Mouse (Mus musculus): Measurements from ENCODE around the gene Nudt4. TPM values are rescaled to one million over a fixed set of nuclear protein-coding genes. Genes with fewer than 3 reads are reported as not detected.

Nudt4 gene
- 21.7 and 28.2 TPM in 2 replicates for polyA plus RNA-seq (2012)

- no peak for TF ChIP-seq GATA1 (IDR thresholded peaks at IDR 0.05; ENCODE audit: low read length)
These were observed at the start of gene Nudt4 for GRCm38 (mm10) chr10:95563851-95564845. Nudt4 (minus strand) TSS chr10:95564146.

- no peak for TF ChIP-seq GATA1 (IDR thresholded peaks at IDR 0.05; ENCODE audit: low read length)
These were observed 47.4 kb upstream of the Nudt4 start for GRCm38 (mm10) chr10:95611331-95611721.

GRCm38 (mm10) chr10:95610666-95611330 is 46.9 kb upstream of the Nudt4 start:
- no peak for TF ChIP-seq GATA1 (IDR thresholded peaks at IDR 0.05; ENCODE audit: low read length)

DNA sequence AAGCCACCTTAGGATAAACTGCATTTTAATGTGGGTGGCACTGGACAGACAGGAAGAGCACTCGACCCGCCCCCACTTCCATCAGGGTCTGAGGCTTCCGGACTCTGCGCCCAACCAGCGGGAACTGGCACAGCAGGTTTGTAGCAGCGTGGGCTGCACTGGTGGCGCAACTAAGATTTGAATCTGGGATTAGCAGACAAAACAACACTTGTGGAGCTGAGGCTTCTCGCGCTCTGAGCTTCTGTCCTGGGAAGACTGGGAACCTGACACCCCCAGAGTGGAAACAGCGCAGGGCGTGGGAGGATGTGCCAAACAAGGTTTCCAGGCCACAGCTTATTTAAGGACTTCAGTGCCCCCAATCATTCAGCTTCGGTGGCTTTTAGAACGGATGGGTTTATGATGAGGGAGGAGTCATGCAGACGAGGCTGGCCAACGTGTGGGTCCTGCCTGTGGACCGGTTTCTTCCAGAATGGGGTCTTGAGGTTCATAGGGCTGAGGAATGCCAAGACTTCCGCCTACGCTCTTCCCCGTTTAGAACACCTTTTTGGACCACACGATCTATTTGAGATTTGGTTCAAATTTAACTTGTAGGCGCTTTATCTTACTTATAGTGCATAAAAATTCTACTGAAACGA is 41.1 kb upstream of the Nudt4 start:
- no peak for TF ChIP-seq GATA1 (IDR thresholded peaks at IDR 0.05; ENCODE audit: low read length)

GRCm38 (mm10) chr10:95600527-95600926 is 36.6 kb upstream of the Nudt4 start:
- no peak for TF ChIP-seq GATA1 (IDR thresholded peaks at IDR 0.05; ENCODE audit: low read length)

DNA sequence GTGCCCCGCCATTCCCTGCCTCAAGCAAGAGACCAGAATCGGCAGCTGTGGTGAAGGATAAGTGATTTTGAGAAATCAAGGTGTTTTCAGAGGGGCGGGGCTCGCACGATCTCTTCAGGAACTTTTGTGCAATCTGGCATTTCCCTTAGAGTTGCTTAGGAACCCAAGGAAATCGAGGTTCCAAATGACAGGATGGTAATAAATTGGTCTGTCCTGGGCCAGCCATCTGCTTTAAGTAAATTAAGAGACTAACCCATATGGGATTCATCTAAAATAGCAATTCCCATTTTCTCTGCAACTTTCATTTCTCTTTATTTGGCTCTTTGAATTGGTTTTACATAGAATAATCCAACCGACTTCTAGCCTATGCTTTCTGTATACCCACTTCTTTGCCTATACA is 35.8 kb upstream of the Nudt4 start:
- TF ChIP-seq GATA1 (IDR thresholded peaks at IDR 0.05; ENCODE audit: low read length): no peak

GRCm38 (mm10) chr10:95598056-95598587 is 34.2 kb upstream of the Nudt4 start:
- TF ChIP-seq GATA1 (IDR thresholded peaks at IDR 0.05; ENCODE audit: low read length): no peak

DNA sequence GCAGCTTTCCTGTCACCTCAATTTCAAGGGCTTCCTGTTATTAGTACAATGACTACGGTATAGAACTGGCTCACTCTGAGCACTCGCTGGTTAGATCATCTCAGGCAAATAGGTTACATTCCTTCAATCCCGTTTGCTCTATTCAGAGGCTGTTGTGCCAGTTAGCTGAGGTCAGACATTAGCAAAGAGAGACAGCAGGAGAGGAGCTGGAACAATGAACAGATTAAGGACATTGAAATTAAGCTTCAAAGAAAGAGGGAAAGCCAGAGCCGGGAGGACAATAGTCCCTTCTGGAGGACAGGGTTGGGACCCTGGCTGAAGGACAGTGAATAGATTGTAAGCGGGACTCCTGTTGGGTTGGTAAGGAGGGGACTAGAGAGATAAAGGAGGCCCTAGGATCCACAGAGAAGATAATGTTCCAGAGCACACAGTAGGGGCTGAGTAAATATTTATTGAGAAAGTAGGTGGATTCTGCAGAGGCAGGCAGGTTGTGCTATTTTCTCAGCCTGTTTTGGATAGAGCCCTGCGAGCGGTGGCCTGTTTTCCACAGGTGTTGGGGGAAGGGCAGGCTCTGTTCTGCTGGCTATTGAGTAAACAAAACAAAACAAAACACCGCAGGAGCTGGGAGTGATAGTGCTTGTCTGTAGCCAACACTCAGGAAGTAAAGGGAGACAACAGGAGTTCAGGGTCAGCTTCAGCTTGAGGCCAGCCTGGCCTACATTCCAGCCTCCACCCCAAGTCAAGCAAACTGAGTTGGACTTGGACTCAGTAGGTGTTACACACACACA is 32.1 kb upstream of the Nudt4 start:
- TF ChIP-seq GATA1 (IDR thresholded peaks at IDR 0.05; ENCODE audit: low read length): no peak

DNA sequence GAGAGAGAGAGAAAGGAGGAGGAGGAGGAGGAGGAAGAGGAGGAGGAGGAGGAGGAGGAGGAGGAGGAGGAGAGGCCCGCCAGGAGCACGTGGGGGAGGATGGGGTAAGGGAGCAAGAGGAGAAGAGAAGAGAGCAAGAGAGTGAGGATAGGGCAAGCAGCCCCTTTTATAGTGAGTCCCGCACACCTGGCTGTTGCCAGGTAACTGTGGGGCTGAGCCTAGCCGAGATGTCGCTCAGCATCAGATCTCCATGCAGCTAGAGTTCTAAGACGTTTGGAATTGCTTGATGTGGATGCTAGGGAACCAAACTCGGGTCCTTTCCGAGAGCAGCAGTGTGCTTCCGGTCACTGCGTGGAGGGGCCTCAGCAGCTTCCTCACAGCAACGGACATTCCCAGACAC is 30.5 kb upstream of the Nudt4 start:
- no peak for TF ChIP-seq GATA1 (IDR thresholded peaks at IDR 0.05; ENCODE audit: low read length)

DNA sequence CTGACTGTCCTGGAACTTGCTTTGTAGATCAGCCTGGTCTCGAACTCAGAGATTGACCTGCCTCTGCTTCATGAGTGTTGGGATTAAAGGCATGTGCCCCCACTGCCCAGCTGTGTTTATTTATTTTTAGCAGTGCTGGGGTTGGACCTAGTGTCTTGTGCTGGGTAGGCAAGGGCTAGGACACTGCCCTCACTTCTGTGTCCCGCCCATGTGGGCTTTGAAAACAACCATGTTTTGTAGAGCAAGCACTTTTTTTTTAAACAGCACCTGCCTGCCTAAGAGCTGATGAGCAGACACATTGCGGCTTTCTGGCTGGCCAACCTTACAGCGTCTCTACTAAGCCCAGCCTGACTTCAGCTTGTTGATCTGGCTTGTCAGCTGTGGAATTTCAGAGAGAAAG is 27.3 kb upstream of the Nudt4 start:
- no peak for TF ChIP-seq GATA1 (IDR thresholded peaks at IDR 0.05; ENCODE audit: low read length)

GRCm38 (mm10) chr10:95590196-95590595 is 26.2 kb upstream of the Nudt4 start:
- no peak for TF ChIP-seq GATA1 (IDR thresholded peaks at IDR 0.05; ENCODE audit: low read length)

DNA sequence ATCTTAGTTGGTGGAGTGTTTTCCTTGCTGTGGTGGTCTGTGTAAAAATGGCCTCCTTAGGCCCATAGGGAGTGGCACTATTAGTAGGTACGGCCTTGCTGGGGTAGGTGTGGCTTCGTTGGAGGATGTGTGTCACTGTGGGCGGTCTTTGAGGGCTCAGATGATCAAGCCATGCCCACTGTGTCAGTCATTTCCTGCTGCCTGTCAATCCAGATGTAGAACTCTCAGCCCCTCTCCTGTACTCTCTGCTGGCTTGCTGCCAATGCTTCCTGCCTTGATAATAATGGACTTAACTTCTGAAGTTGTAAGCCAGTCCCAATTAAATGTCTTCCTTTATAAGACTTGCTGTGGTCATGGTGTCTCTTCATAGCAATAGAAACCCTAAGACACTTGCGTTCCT is 25.2 kb upstream of the Nudt4 start:
- TF ChIP-seq GATA1 (IDR thresholded peaks at IDR 0.05; ENCODE audit: low read length): no peak

DNA sequence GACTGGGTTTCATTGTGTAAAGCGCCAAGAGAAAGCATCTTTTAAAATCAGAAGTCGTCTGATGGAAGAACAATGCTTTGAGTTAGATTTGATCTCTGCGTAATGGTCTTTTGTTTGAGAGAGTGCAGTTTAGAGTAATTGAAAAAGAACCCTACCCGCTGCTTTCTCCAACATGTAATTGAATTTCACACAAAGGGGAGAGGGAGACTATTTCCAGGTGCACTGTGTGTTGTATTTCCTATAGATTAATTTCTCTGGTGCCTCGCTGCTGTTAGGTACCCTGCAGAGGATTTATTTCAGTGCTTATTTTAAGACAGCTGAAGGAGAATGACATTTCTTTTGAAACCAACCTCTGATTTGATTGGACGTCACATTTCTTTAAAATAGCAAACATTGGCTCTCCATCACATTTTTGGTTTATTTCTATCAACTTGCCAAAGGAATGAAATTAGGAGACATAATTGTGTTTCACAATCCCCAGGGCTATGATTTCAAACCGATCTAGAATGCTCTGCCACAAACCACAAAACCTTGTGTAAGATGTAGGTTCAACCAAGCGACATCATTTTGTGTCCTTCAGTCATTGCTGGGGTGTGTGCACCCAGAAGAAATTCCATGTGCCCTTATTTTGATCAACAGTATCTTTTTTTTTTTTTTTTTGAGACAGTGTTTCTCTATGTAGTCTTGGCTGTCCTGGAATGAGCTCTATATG is 23.7 kb upstream of the Nudt4 start:
- no peak for TF ChIP-seq GATA1 (IDR thresholded peaks at IDR 0.05; ENCODE audit: low read length)

DNA sequence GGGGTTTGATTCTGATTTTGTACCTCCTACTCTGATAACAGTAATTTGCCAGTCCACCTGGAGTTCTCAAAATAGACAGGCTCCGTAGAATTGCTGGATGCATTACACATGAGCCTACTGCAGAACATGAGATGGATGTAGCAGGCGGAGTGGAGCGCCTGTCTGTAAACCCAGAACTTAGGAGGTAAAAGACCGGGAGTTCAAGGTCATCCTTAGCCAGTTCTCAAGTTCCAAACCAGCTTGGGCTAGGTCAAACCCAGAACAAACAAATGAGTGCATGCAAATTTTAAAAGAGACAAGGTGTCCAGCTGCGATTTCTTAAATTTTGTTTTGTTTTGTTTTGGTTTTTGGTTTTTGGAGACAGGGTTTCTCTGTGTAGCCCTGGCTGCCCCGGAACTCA is 21.6 kb upstream of the Nudt4 start:
- TF ChIP-seq GATA1 (IDR thresholded peaks at IDR 0.05; ENCODE audit: low read length): no peak
